Mouse (Mus musculus) lung, adult 18-20 months (tissue): ENCODE results near the gene Ruvbl2.

Experiments used
- DNase-seq, 2 experiments: peaks; one replicate each; pipeline ENCODE4 v3.0.0; 2022; ENCODE audit warnings: mixed read lengths in 2 of 2

Ruvbl2 gene

GRCm38 (mm10) chr7:45421194-45421593 lies 16.7 kb downstream of the Ruvbl2 start:
- no peak for DNase-seq

GRCm38 (mm10) chr7:45420615-45420919 lies 17.3 kb downstream of the Ruvbl2 start, which contains the start of gene Lhb:
Lhb (plus strand) TSS chr7:45420820.
- DNase-seq, result no peak

GRCm38 (mm10) chr7:45419859-45420614 lies 17.9 kb downstream of the Ruvbl2 start:
- no peak for DNase-seq

GRCm38 (mm10) chr7:45417962-45418492 lies 19.9 kb downstream of the Ruvbl2 start:
- DNase-seq, result peak in 1 of 2 experiments; percentile 53

- DNase-seq, result no peak
Observed at GRCm38 (mm10) chr7:45415636-45416035, 22.3 kb downstream of the Ruvbl2 start.

GRCm38 (mm10) chr7:45414740-45415224 lies 23.1 kb downstream of the Ruvbl2 start:
- no peak for DNase-seq

GRCm38 (mm10) chr7:45413864-45414739 lies 23.8 kb downstream of the Ruvbl2 start:
- DNase-seq, result peak; percentile 52 to 74

- DNase-seq, result peak; percentile 60 to 62
Observed at GRCm38 (mm10) chr7:45413113-45413863, 24.6 kb downstream of the Ruvbl2 start, which contains the start of gene Ntf5. Ntf5 (plus strand) TSS chr7:45413695.

GRCm38 (mm10) chr7:45412421-45412820 lies 25.5 kb downstream of the Ruvbl2 start:
- no peak for DNase-seq

- no peak for DNase-seq
Observed at GRCm38 (mm10) chr7:45409497-45410163, 28.3 kb downstream of the Ruvbl2 start.

- DNase-seq, result no peak
Observed at GRCm38 (mm10) chr7:45408949-45409348, 28.9 kb downstream of the Ruvbl2 start.

- DNase-seq, result no peak
Observed at GRCm38 (mm10) chr7:45408351-45408750, 29.5 kb downstream of the Ruvbl2 start.

- DNase-seq, result no peak
Observed at GRCm38 (mm10) chr7:45407836-45408235, 30.1 kb downstream of the Ruvbl2 start.

- DNase-seq, result peak in 1 of 2 experiments; percentile 46
Observed at GRCm38 (mm10) chr7:45406157-45407156, 31.4 kb downstream of the Ruvbl2 start.

GRCm38 (mm10) chr7:45405091-45406075 lies 32.5 kb downstream of the Ruvbl2 start, which contains the start of gene Kcna7:
Kcna7 (plus strand) TSS chr7:45405653.
- DNase-seq, result peak; percentile 72 to 77

- DNase-seq, result peak; percentile 54 to 64
Observed at GRCm38 (mm10) chr7:45403532-45404261, 34.2 kb downstream of the Ruvbl2 start.

GRCm38 (mm10) chr7:45401521-45402085 lies 36.3 kb downstream of the Ruvbl2 start:
- DNase-seq, result no peak

- DNase-seq, result no peak
Observed at GRCm38 (mm10) chr7:45396787-45397186, 41.1 kb downstream of the Ruvbl2 start.
